Mouse (Mus musculus) urinary bladder, postnatal 36 days (tissue): Measurements from ENCODE around the gene Bclaf1.
A peak's percentile ranks its signal among the peaks of the same experiment; 100 is the strongest.

Source experiments
- DNase-seq, 2 experiments: peaks; one replicate each; pipeline ENCODE4 v3.0.0; 2022; ENCODE audit warnings: low spot score in 2 of 2, mixed read lengths in 1 of 2

Bclaf1 gene

DNA sequence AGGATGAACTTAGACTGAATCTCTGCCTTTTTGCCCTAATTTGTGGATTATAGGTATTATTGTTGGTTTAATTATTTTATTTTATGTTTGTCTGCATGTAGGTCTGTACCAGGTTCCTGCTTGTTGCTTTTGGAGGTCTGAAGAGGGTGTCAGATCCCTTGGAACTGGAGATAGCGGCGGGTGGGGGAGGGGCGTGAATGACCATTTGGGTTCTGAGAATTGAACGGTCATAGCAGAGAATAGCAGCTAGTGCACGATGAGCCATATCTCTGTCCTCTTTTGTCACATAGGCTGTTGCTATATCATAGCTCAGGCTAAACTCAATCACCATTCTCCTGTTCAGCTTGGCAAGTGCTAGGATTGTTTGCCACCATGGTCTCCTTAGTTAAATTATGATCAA, 5.2 kb downstream of the Bclaf1 start:
- DNase-seq = no peak

GRCm38 (mm10) chr10:20326226-20326625, 14.0 kb downstream of the Bclaf1 start:
- no peak for DNase-seq

- DNase-seq = no peak
Observed at GRCm38 (mm10) chr10:20331262-20331661, 19.0 kb downstream of the Bclaf1 start.

DNA sequence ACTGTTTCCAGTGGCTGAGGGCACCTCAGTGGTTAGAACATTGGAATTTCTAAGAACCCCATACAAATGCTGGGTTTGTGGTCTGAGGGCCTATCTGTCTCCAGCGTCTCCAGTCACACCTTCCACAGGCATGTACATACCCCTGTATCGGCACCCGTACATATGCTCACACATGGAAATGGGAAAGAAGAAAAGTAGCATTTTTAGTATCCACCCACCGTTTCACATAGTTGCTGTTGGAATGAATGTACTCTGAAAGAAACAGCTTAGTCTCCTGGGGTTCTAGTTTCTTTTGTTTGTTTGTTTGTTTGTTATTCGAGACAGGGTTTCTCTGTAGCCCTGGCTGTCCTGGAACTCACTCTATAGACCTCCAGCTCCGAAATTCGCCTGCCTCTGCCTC, 25.6 kb downstream of the Bclaf1 start:
- no peak for DNase-seq

- no peak for DNase-seq
Observed at GRCm38 (mm10) chr10:20345736-20346135, 33.5 kb downstream of the Bclaf1 start.

DNA sequence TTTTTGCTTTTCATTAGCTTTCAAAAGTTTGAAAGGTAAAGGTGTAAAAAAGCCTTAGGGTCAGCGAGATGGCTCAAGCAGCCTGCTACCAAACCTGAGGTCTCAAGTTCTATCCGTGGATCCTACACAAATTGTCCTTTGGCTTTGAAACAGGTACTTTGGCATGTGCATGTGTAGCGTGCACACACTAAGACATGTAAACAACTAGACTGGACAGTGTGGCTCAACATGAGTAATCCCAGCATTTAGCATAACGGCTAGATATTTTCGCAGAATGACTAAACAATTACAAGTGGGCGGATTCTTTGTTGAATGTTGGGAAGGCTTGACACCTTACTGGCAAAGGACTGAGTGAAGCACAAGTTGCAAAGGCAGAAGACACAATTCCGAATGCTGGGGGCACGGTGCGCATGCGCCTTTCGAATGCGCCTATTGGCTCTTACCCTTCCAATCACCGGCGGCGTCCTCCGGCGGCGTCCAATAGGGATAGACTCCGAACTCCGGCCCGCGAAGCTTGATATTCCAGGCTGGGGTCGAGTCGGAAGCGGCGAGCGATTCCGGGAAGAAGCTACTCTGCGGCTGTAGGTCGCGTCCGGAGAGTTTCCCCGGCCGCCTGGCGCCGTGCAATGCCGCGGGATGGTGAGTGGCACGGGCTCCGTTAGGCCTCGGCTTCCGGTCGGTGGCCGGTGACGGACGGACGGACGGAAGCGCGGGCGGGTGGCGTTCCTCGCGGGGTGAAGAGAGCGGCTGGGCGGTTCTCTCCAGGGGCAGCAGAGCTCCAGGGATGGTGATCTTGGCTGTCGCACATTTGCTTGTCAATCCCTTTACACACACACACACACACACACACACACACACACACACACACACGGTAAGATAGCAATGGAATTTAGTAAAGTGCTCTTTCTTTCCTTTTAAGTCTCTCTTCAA, 35.3 kb downstream of the Bclaf1 start, which contains the start of gene Mtfr2:
Mtfr2 (plus strand) TSS at position 486 of the 930 bp plus-strand sequence.
- DNase-seq = peak; percentile 83 to 92

DNA sequence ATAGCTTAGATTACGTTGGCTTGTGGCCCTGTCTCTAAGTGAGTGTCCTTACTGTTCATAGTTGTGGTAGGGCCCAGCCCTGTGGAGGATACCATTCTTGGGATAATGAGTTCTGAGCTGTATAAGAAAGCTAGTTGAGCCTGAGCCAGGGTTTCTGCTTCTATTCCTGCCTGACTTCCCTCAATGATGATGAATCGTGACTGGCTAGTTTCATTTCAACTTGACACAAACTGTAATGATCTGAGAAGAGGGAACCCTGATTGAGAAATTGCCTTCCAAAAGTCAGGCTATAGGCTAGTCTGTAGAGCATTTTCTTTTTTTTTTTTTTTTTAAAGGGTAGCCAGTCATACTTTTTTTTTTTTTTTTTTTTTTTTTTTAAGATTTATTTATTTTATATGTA, 36.6 kb downstream of the Bclaf1 start:
- DNase-seq = no peak

- DNase-seq = no peak
Observed at GRCm38 (mm10) chr10:20361542-20362449, 49.5 kb downstream of the Bclaf1 start.

DNA sequence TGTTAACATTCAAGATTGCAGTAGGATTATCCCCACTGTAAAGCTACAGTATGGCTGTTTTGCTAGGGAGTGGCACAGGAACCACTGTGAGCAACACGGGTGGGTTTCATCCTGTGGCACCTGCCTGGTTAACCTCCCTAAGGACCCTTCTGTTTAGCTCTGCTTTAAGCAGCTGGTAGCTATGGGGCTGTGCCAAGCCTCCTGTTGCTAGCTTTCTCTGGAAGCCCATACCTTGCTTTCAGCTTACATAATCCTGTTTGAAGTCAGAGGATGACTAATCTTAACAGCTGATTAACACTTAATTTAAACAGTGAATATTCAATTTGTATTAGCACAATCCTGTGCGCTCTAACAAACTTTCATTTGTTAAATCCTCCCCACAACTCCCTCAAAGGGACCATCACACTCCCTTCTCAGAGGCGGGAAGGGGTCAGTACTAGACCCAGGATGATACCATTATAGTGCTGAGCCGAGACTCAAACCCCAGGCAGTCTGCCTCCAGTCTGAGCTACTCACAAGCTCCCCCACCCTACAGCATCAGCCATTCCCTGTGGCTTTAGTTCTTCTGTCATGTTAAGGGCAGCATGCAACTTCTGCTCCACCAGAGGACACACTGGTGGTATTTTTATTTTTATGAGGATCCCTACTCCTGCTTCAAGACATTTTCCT, 50.3 kb downstream of the Bclaf1 start:
- no peak for DNase-seq

DNA sequence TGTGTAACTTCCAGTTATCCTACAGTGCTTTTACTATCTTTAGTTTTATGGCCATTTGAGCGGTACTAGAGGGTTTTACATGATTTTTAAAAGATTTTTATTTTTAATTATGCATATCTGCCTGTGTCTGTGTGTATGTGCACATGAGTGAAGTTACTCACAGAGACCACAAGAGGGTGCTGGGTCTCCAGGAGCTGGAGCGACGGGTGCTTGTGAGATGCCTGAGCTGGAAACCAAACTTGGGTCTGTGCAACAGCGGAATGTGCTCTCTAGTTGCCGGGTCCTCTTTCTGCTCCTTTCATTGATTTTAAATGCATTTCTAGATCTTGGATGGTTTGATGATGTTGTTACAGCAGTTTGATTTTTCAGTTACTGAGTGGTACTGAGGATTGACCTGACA, 59.8 kb downstream of the Bclaf1 start:
- no peak for DNase-seq

DNA sequence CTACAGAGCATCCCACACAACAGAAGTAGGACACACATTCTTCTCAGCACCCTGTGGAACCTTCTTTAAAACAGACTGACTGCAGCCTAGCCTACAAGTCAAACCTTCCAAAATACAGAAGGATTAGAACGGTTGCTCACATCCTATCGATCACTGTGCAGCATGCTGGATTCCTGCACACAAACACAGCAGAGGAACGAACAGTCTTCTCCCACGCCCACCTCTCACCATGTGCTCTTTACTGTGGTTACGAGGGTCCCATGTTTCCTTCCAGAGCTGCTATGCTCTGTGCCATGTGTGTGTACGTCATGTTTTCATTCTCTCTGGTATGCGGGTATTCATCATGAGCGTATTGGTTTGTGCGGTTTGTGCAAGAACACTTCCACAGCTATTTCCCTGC, 65.4 kb downstream of the Bclaf1 start:
- no peak for DNase-seq

DNA sequence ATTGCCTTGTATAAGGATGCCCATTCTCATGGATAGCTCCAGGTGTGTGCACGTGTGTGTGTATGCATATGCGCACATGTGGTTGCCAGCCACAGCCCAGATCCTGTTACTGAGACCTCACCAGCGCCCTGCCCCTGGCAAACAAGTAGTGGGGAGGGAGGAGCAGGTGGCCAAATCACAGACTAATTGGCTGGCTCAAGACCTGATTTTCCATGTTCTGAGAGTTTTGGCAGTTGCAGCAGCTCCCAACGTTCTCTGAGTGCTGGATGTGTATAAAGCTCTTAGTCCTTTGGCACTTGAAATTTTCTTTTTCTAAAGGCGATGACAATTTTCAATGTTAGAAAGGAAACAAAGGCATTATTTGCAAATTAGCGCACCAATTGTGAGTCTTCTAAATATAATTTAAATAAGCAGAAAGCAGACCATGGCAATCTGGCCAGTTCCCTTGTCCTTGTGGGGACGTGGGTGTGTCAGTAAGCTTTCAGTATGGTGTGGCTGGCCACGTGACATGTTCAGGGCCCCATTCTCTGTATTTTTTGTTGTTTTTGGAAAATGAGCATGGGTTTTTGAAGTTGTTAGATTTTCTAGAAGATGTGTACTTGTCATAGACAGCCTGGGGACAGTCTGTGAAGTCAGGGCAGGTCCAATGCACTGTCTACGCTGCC, 66.9 kb downstream of the Bclaf1 start:
- DNase-seq = no peak

DNA sequence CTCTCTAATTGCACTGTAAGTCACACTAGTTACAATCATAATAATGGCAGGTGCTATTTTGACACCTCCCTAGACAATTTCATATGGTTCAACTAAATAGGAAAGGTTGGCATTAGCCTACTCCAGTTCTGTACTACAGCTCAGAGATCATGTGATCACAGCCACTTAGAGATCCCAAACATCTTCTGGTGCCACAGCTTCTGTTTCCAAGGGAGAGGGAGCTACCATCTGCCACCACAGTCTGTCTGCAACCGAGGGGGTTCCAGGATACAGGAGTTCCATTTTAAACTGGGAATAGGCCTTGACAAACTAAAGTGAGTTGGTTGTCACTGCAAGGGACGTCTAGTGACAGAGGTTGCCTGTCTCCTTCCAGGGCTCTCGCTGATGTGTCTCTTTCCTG, 68.5 kb downstream of the Bclaf1 start:
- no peak for DNase-seq

DNA sequence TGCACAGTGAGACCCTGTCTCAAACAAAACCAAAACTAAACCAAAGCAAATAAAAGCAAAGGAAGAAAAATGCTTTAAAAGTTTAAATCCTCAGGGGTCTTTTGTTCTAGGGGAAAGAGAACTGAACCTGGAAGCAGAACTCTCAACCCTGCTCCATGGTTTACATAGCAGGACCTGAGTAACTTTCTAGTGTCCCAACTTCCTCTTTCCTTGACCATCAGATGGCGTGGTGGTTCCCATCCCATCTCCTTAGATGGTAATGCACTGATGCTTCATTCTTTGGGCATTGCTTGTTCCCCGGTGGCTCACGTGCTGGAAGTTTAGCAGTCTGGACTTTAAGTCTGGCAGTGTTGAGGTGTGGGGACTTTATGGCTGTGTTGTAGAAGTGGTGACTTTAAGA, 69.1 kb downstream of the Bclaf1 start:
- no peak for DNase-seq

DNA sequence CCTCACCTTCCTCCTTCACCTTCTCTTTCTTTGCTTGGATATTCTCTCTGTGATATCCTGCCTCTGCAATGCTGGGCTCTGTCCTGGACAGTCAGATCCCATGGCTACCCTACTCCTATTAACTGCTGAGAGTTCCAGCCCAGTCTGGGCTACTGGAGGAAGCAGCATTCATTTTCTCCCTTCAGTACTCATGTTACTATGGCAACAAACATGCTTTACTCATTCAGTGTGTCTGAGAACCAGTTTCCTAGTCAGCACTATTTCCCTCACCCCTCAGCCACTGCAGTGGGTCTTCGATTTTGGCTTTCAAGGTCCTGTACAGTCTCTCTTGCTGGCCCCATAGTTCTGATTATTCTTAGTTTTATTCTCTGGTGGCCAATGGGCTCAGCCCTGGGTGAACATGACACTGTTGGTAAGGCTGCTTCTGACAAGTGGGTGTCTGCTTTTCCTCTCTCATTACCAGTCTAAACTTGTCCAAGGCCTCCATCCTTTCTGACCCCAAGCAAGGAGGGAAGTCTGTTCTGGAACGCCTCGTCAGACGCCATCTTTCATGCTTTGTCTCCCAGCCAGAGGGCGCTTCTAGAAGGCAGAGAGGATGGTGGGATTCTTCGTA, 70.6 kb downstream of the Bclaf1 start:
- no peak for DNase-seq

DNA sequence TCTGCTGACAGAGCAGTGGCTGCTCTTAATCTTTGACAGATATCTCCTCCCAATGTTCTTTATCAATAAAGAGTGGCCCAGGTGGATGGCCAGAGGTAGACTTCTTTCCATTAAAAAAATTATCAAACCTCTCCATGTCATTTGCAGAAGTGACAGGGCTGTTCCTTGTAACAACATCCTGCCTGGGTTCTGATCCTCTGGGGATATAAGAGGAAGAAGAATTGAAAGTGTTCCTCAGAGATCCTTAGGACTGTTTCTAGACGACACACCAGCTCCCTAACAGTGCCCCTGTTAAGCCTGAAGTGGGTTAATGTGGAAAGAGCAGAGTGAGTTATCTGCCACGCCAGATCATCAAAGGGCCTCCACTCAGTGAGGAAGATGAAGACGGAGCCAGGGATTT, 78.3 kb downstream of the Bclaf1 start:
- DNase-seq = no peak
